Comparison of ENCODE assay signal across 26 mouse cellular contexts in the genomic region with DNA sequence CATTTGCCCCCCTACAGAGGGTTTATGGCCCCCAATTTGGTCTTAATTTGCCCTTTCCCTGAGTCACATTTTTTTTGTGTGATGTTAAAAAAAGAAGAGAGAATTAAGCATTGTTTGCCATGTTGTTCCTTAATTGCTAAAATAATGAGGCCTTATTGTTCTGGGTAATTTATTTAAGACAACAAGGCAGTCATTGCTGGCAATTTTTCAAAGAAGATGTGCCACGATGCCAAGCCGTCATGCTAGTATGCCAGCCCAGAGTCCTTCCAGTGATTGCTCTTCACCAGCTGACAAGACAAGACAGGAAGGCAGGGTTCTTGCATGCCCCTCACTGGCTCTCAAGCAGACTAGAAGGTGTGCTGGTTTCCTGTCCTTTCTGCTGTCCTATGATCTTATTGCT.
DNase-seq lines count a peak whose midpoint lies in the region; ATAC-seq and TF ChIP-seq lines count a peak whose summit lies in the region.
"Had no signal": no experiment of that assay in that cellular context is flagged by ENCODE, and none has a peak within 500 bp of the region (broad histone marks: within the 10 kb centered on the region; RNA-seq: fewer than 3 reads in every experiment).

No protein-coding gene starts in this region.

- H3K79me2 ChIP-seq in heart, adult 2 months (replicated peaks; ENCODE audit: control insufficient read depth, insufficient read depth, low read length): no peaks in the 10 kb centered on the region

- intact Hi-C loops in heart, adult 2 months (cut with DNase I): no loop called here

- peak; percentile 23 for DNase-seq in cerebellum, adult 9-10 months
- DNase-seq in cerebellum, postnatal 4 days (ENCODE audit: low spot score in 2 of 2): no peak
- DNase-seq in heart, embryonic 10.5 days (ENCODE audit: low spot score): peak; percentile 33
- DNase-seq in heart, adult 2 months: no peak
- DNase-seq in midbrain, embryonic 11.5 days (ENCODE audit: low spot score, missing footprints): peak; percentile 14
- no peak for DNase-seq in midbrain, embryonic 14.5 days
- peak; percentile 57 for DNase-seq in Muller cell, postnatal 12 days (ENCODE audit: inconsistent ontology term)
- no peak for DNase-seq in T-cell, adult 2 months (ENCODE audit: low spot score)
- DNase-seq: adrenal gland, adult 2 months; adrenal gland, postnatal 14 days; cerebellum, adult 18-20 months; forebrain, postnatal 0 days; gastrocnemius, adult 2 months; gastrocnemius, postnatal 14 days; heart, adult 18-20 months; heart, postnatal 10 days; heart, postnatal 36 days had no signal

- no peak overlapping the region for H3K4me3 ChIP-seq in heart, embryonic 10.5 days
- no peak overlapping the region for H3K4me3 ChIP-seq in heart, adult 2 months
- H3K4me3 ChIP-seq in midbrain, embryonic 11.5 days (ENCODE audit: low read depth, low read length): no peak overlapping the region
- H3K4me3 ChIP-seq in midbrain, embryonic 14.5 days (replicated peaks; ENCODE audit: low read depth, low read length): no peak overlapping the region
- H3K4me3 ChIP-seq: embryonic facial prominence, embryonic 12.5 days; embryonic facial prominence, embryonic 15.5 days; gastrocnemius, adult 2 months; heart, embryonic 12.5 days; heart, embryonic 15.5 days; hindbrain, embryonic 10.5 days; hindbrain, embryonic 13.5 days had no signal

- H3K4me1 ChIP-seq in heart, embryonic 10.5 days: no peaks in the 10 kb centered on the region
- H3K4me1 ChIP-seq in heart, adult 2 months (ENCODE audit: control insufficient read depth, insufficient read depth, low read length): no peaks in the 10 kb centered on the region
- no peaks in the 10 kb centered on the region for H3K4me1 ChIP-seq in midbrain, embryonic 11.5 days (ENCODE audit: control insufficient read depth, insufficient read depth, low read length)
- H3K4me1 ChIP-seq in midbrain, embryonic 14.5 days (ENCODE audit: control insufficient read depth, insufficient read depth, low read length): no peaks in the 10 kb centered on the region
- H3K4me1 ChIP-seq: embryonic facial prominence, embryonic 12.5 days; embryonic facial prominence, embryonic 15.5 days; heart, embryonic 12.5 days; heart, embryonic 15.5 days; hindbrain, embryonic 10.5 days; hindbrain, embryonic 13.5 days had no signal

- H3K27ac ChIP-seq in heart, embryonic 10.5 days: no peak overlapping the region
- no peak overlapping the region for H3K27ac ChIP-seq in heart, adult 2 months
- no peak overlapping the region for H3K27ac ChIP-seq in midbrain, embryonic 11.5 days (ENCODE audit: low read depth, low read length)
- no peak overlapping the region for H3K27ac ChIP-seq in midbrain, embryonic 14.5 days (replicated peaks; ENCODE audit: low read depth, low read length)
- H3K27ac ChIP-seq: embryonic facial prominence, embryonic 12.5 days; embryonic facial prominence, embryonic 15.5 days; gastrocnemius, adult 2 months; heart, embryonic 15.5 days; hindbrain, embryonic 10.5 days; hindbrain, embryonic 13.5 days had no signal

- no peak overlapping the region for H3K4me2 ChIP-seq in midbrain, embryonic 11.5 days
- no peak overlapping the region for H3K4me2 ChIP-seq in midbrain, embryonic 14.5 days (ENCODE audit: low read length)
- H3K4me2 ChIP-seq: embryonic facial prominence, embryonic 12.5 days; embryonic facial prominence, embryonic 15.5 days; heart, embryonic 12.5 days; heart, embryonic 15.5 days; hindbrain, embryonic 13.5 days had no signal

- H3K9me3 ChIP-seq in heart, embryonic 10.5 days: no peaks in the 10 kb centered on the region
- H3K9me3 ChIP-seq in midbrain, embryonic 11.5 days (ENCODE audit: control insufficient read depth, low read length): no peaks in the 10 kb centered on the region; the same call in 1 of the 2 replicates
- no peaks in the 10 kb centered on the region; the same call in 1 of the 2 replicates for H3K9me3 ChIP-seq in midbrain, embryonic 14.5 days (ENCODE audit: control insufficient read depth, low read length)
- H3K9me3 ChIP-seq: embryonic facial prominence, embryonic 15.5 days; heart, embryonic 15.5 days had no signal

- WGBS in heart, embryonic 10.5 days: 92% methylated on average over 2 of the region's 2 CpGs
- WGBS in heart, adult 2 months: 88% methylated on average over 2 of the region's 2 CpGs
- WGBS in midbrain, embryonic 11.5 days: 95% methylated on average over 2 of the region's 2 CpGs
- WGBS in midbrain, embryonic 14.5 days: 83% methylated on average over 2 of the region's 2 CpGs

- peaks cover 7% of the 10 kb centered on the region for H3K36me3 ChIP-seq in heart, embryonic 10.5 days
- H3K36me3 ChIP-seq in heart, adult 2 months (ENCODE audit: control insufficient read depth, insufficient read depth, low read length): no peaks in the 10 kb centered on the region
- H3K36me3 ChIP-seq in midbrain, embryonic 11.5 days (ENCODE audit: control insufficient read depth, insufficient read depth, low read length): no peaks in the 10 kb centered on the region; the same call in 1 of the 2 replicates
- no peaks in the 10 kb centered on the region for H3K36me3 ChIP-seq in midbrain, embryonic 14.5 days (ENCODE audit: control insufficient read depth, insufficient read depth, low read length)

- no peak for TF ChIP-seq POLR2A in heart, adult 2 months (IDR thresholded peaks at IDR 0.05; ENCODE audit: insufficient read depth, low read depth, low read length)

- no peak for TF ChIP-seq CTCF in heart, adult 2 months (IDR thresholded peaks at IDR 0.05)

- no peaks in the 10 kb centered on the region for H3K27me3 ChIP-seq in heart, embryonic 10.5 days (ENCODE audit: insufficient read depth, poor library complexity, severe bottlenecking)
- no peaks in the 10 kb centered on the region for H3K27me3 ChIP-seq in heart, adult 2 months (ENCODE audit: control insufficient read depth, insufficient read depth, low read length)
- no peaks in the 10 kb centered on the region for H3K27me3 ChIP-seq in midbrain, embryonic 11.5 days (ENCODE audit: control insufficient read depth, insufficient read depth, low read length)
- no peaks in the 10 kb centered on the region for H3K27me3 ChIP-seq in midbrain, embryonic 14.5 days (ENCODE audit: control insufficient read depth, insufficient read depth, low read length)
- H3K27me3 ChIP-seq: embryonic facial prominence, embryonic 12.5 days; embryonic facial prominence, embryonic 15.5 days; heart, embryonic 12.5 days; heart, embryonic 15.5 days; hindbrain, embryonic 13.5 days; Patski had no signal

- ATAC-seq in midbrain, embryonic 11.5 days (ENCODE audit: low FRiP score): no peak
- ATAC-seq in midbrain, embryonic 14.5 days (ENCODE audit: low FRiP score, low TSS enrichment): no peak
- ATAC-seq: forebrain, embryonic 14.5 days; forebrain, postnatal 0 days; intestine, postnatal 0 days; Patski had no signal

- H3K9ac ChIP-seq in heart, adult 2 months (ENCODE audit: low read depth, low read length): no peak overlapping the region
- H3K9ac ChIP-seq in midbrain, embryonic 11.5 days (ENCODE audit: low read length): no peak overlapping the region
- H3K9ac ChIP-seq in midbrain, embryonic 14.5 days (replicated peaks; ENCODE audit: low read length): no peak overlapping the region
- H3K9ac ChIP-seq: embryonic facial prominence, embryonic 12.5 days; embryonic facial prominence, embryonic 15.5 days; forebrain, postnatal 0 days; heart, embryonic 12.5 days; heart, embryonic 15.5 days; hindbrain, embryonic 13.5 days had no signal

- no peak for TF ChIP-seq EP300 in heart, adult 2 months (IDR thresholded peaks at IDR 0.05; ENCODE audit: insufficient read depth, low read depth, low read length)

Comparison
In these comparisons a context has a peak if more than half of its experiments do, and no peak if none do; other contexts are left out.
1. DNase-seq: peak in cerebellum, adult 9-10 months (single experiment), heart, embryonic 10.5 days (single experiment), midbrain, embryonic 11.5 days (single experiment) and Muller cell, postnatal 12 days (single experiment); none in cerebellum, postnatal 4 days (0 of 2), heart, adult 2 months (0 of 2), midbrain, embryonic 14.5 days (single experiment) and T-cell, adult 2 months (single experiment).